Mouse (Mus musculus) forebrain, embryonic 11.5 days (tissue): ENCODE measurements around the gene Dnajc17. TPM values are rescaled to one million over a fixed set of nuclear protein-coding genes. Genes with fewer than 3 reads are reported as not detected.

ENCODE experiments used
- ATAC-seq: fragments of 200-750 bp; cut with Nextera tagmentation; replicated peaks from 2 replicates; pipeline ENCODE4 v1.8.0; 2017; ENCODE audit warnings: moderate TSS enrichment; ENCODE audit not compliant: low FRiP score
- DNase-seq: peaks from one replicate; pipeline ENCODE4 v3.0.0-alpha.2; 2017; ENCODE audit warnings: low spot score
- H3K27ac ChIP-seq: fragments of 300-500 bp; sonication (generic); 2 replicates; pipeline ENCODE4 v1.5.1; 2014; ENCODE audit warnings: low read depth, low read length
- H3K27me3 ChIP-seq: fragments of 300-500 bp; sonication (generic); 2 replicates; pipeline ENCODE4 v1.6.1; 2014; ENCODE audit warnings: mild to moderate bottlenecking, low read length, mixed read lengths; ENCODE audit not compliant: control insufficient read depth, insufficient read depth
- H3K36me3 ChIP-seq: fragments of 300-500 bp; sonication (generic); 2 replicates; pipeline ENCODE4 v1.6.1; 2014; ENCODE audit warnings: mild to moderate bottlenecking, low read length, moderate library complexity, mixed read lengths; ENCODE audit not compliant: control insufficient read depth, insufficient read depth
- H3K4me1 ChIP-seq: fragments of 300-500 bp; sonication (generic); replicated peaks from 2 replicates; pipeline ENCODE4 v1.6.1; 2014; ENCODE audit warnings: low read length, mixed read lengths; ENCODE audit not compliant: control insufficient read depth, insufficient read depth
- H3K4me2 ChIP-seq: fragments of 300-500 bp; sonication (generic); 2 replicates; pipeline ENCODE4 v1.6.1; 2014; ENCODE audit warnings: low read depth, mild to moderate bottlenecking, low read length, moderate library complexity, mixed read lengths; ENCODE audit not compliant: severe bottlenecking
- H3K4me3 ChIP-seq: fragments of 300-500 bp; sonication (generic); 2 replicates; pipeline ENCODE4 v1.5.1; 2014; ENCODE audit warnings: low read depth, low read length
- H3K9ac ChIP-seq: fragments of 300-500 bp; sonication (generic); 2 replicates; pipeline ENCODE4 v1.6.1; 2014; ENCODE audit warnings: low read length
- H3K9me3 ChIP-seq: fragments of 300-500 bp; sonication (generic); 2 replicates; pipeline ENCODE4 v1.6.1; 2016; ENCODE audit warnings: low read length, mixed read lengths; ENCODE audit not compliant: control insufficient read depth
- WGBS: fragments of 180-500 bp; shearing (Covaris S2); extraction: QIAGEN DNeasy Blood & Tissue Kit; methylation state at CpG from one replicate; pipeline ENCODE4 v1.1.7; 2014; 5-methylcytosine and 5-hydroxymethylcytosine counted together
- polyA plus RNA-seq: library from polyadenylated mRNA; unstranded; fragments of >200 nt; fragmentation: Nextera tagmentation; extraction: Ambion mirVana; gene quantifications from 2 replicates; pipeline ENCODE4 v1.2.1, GENCODE M21; 2014

Gene Dnajc17
- polyA plus RNA-seq, 1 experiment from 2014 or later, result 27.1 TPM

DNA sequence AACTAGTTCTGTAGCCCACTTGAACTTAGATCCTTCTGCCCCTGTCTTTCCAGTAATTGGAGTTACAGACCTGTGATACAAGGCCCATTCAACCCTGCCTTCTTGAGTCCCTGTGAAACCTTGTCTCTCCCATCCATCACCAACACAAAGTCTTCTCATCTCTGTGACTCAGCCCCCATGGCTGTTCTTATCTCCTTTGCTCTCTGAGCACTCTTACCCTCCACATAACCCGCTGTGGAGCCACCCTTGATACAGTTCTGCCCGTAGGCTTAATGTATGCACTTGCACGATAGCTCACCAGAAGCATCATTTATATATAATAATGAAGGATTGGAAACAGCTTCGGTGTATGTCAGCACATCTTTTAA lies 32.2 kb upstream of the Dnajc17 start:
- no peak overlapping the region for H3K9ac ChIP-seq
- ATAC-seq, result no peak
- H3K9me3 ChIP-seq, result no peaks in the 10 kb centered on the region
- no peak overlapping the region for H3K4me3 ChIP-seq
- DNase-seq, result no peak
- peaks cover 36% of the 10 kb centered on the region for H3K27me3 ChIP-seq
- H3K36me3 ChIP-seq, result no peaks in the 10 kb centered on the region
- no peak overlapping the region for H3K27ac ChIP-seq
- H3K4me2 ChIP-seq, result no peak overlapping the region
- 94% methylated on average over 4 of the region's 4 CpGs for WGBS
- H3K4me1 ChIP-seq, result peaks cover 10% of the 10 kb centered on the region

DNA sequence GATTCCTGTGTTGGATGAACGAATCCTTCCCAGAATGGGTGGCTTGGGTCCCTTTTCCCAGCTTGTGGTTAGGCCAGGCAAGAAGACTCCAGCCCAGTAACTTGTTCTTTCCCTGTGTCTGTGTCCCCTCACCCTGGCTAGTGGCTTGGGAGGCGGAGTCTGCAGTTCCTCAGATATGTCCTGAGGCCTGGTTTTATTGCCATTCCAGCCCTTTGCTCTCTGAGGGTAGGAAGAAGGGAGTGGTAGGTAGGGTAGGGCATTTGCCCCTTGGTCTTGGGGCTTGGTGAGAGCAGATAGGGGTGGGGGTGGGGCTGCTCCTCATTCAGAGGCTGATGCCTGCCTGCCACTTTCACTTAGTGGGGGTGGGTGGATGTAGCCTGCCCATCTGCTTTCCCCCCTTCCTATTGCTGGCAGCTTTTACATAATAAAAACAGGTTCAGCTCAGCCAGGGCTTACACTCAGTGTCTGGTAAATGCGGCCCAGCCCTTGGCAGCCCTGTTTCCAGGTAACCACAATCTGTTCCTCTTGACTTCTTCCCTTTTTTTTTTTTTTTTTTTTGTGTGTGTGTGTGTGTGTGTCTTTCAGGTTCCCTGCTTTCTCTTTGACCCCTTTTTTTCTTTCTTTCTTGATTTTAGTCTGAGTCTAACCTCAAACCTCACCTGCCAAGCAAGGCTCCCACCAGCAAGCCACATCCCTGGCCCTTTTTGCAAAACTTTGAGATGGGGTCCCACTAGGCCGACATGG lies 31.7 kb upstream of the Dnajc17 start:
- no peak overlapping the region for H3K4me3 ChIP-seq
- no peak for ATAC-seq
- no peak overlapping the region for H3K4me2 ChIP-seq
- no peak overlapping the region for H3K27ac ChIP-seq
- peaks cover 41% of the 10 kb centered on the region for H3K27me3 ChIP-seq
- H3K9ac ChIP-seq, result no peak overlapping the region
- H3K9me3 ChIP-seq, result no peaks in the 10 kb centered on the region
- WGBS, result 75% methylated on average over 4 of the region's 4 CpGs
- peaks cover 10% of the 10 kb centered on the region for H3K4me1 ChIP-seq
- DNase-seq, result no peak
- no peaks in the 10 kb centered on the region for H3K36me3 ChIP-seq

DNA sequence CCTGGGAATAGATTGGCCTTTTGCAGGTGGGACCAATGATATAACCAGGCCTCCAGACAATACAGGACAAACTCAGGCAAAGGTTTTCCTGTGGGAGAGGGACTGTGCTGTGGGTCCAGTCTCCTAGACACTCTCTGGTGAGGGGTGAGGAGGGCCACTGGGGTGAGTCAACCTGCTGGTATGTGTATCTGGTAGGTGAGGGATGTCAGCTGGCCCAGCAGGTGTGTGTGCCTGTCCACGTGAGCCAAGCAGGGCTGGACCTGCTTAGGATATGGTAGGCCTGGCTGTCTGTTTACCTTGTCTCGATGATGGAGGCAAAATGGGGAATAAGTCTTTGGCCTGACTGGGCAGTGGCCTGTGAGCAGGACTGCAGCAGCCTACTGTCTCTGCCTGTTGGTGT lies 30.1 kb upstream of the Dnajc17 start:
- Histone ChIP-seq H3K4me1 (peaks cover 10% of the 10 kb centered on the region), H3K36me3 (no peaks in the 10 kb centered on the region), H3K9me3 (no peaks in the 10 kb centered on the region), H3K4me2 (no peak overlapping the region), H3K27ac (no peak overlapping the region), H3K4me3 (no peak overlapping the region), H3K27me3 (peaks cover 41% of the 10 kb centered on the region), H3K9ac (no peak overlapping the region)
- WGBS, result 75% methylated on average over 2 of the region's 2 CpGs
- DNase-seq, result no peak
- no peak for ATAC-seq

DNA sequence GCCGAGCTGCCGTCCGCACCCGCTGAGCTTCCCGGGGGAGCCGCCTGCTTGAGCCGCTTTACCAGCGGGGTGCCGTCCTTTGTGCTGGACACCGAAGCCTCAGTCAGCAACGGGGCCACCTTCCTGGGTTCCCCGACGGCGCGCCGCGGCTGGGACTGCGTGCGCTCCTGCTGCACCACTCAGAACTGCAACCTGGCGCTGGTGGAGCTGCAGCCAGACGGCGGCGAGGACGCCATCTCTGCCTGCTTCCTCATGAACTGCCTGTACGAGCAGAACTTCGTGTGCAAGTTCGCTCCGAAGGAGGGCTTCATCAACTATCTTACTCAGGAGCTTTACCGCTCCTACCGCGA lies 29.3 kb upstream of the Dnajc17 start:
- peak overlapping the region; percentile 42 for H3K4me2 ChIP-seq
- H3K36me3 ChIP-seq, result no peaks in the 10 kb centered on the region
- DNase-seq (peak; percentile 64), ATAC-seq (no peak)
- no peak overlapping the region for H3K9ac ChIP-seq
- no peak overlapping the region for H3K27ac ChIP-seq
- peaks cover 41% of the 10 kb centered on the region for H3K27me3 ChIP-seq
- no peaks in the 10 kb centered on the region for H3K9me3 ChIP-seq
- WGBS, result 2% methylated on average over 31 of the region's 31 CpGs
- peak overlapping the region; percentile 30 for H3K4me3 ChIP-seq
- peaks cover 10% of the 10 kb centered on the region for H3K4me1 ChIP-seq

DNA sequence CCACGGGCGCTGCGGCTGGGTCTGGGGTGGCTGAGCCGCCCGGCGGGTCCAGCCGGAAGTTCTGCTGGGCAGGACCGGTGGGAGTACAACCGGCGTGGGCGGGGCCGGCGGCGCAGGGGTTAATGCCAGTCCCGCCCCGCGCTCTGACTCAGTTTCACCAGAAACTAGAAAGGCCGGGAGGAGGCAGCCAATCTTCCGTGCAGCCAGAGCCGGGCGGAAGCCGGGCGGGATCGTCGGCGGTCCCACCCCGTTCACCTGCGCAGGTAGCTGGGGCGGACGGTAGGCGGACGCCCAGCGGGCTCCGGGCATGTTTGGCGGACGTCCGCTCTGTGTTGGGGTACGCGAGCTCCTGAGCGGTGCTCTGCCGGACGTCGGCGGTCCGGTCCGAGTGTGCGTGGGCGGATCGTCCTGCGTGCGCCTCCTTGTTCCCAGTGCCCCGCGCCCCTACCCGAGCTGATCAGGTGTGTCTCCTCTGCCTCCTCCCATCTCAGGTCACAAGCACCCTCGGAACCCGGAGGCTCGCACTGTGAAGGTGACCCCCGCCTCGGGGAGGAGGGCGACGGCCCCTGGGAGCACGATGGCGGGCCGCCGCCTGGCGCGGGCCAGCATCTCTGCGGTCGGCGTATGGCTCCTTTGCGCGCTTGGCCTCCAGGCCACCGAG lies 28.7 kb upstream of the Dnajc17 start, which contains the start of gene Spint1:
Spint1 (plus strand) TSS at position 153 of the 661 bp plus-strand sequence.
- WGBS, result under 1% methylated on average over 72 of the region's 73 CpGs
- Histone ChIP-seq H3K9ac (peak within 1 kb of the TSS; percentile 18; the same call in 1 of the 2 replicates), H3K9me3 (no peaks in the 10 kb centered on the region), H3K27me3 (peaks cover 41% of the 10 kb centered on the region), H3K4me1 (peaks cover 10% of the 10 kb centered on the region), H3K27ac (no peak within 1 kb of the TSS), H3K4me3 (peak within 1 kb of the TSS; percentile 30), H3K36me3 (no peaks in the 10 kb centered on the region), H3K4me2 (peak within 1 kb of the TSS; percentile 42)
- peak; percentile 68 for DNase-seq
- ATAC-seq, result no peak

DNA sequence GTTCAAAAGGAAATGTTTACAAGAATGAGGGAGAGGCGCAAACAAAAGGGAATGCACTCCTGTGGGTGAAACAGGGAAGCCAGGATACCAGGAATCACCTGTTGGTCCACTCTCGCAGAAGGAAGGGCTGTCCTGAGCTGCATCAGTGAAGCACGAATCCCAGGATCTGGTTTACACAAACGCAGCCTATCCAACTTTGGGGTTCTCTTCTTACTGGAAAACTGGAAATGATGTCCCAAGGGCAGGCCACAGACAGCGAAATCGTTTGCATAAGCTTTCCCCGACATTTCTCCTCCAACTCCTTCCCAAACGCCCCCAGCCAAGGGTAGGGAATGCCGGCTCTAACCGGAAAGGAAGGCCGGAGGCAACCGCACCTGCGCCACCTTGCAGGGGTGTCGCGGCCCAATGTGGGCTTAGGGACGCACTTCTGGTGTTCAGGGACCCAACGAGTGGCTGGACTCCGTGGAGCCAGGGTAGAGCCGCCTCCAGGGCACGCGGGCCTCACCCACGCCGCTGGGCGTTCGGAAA lies 28.2 kb upstream of the Dnajc17 start:
- no peak for ATAC-seq
- Histone ChIP-seq H3K9me3 (no peaks in the 10 kb centered on the region), H3K4me2 (peak overlapping the region; percentile 42), H3K27ac (no peak overlapping the region), H3K4me1 (peaks cover 10% of the 10 kb centered on the region), H3K36me3 (no peaks in the 10 kb centered on the region), H3K9ac (peak overlapping the region; percentile 18; the same call in 1 of the 2 replicates), H3K4me3 (peak overlapping the region; percentile 30), H3K27me3 (peaks cover 41% of the 10 kb centered on the region)
- DNase-seq, result peak; percentile 61
- 5% methylated on average over 25 of the region's 25 CpGs for WGBS

DNA sequence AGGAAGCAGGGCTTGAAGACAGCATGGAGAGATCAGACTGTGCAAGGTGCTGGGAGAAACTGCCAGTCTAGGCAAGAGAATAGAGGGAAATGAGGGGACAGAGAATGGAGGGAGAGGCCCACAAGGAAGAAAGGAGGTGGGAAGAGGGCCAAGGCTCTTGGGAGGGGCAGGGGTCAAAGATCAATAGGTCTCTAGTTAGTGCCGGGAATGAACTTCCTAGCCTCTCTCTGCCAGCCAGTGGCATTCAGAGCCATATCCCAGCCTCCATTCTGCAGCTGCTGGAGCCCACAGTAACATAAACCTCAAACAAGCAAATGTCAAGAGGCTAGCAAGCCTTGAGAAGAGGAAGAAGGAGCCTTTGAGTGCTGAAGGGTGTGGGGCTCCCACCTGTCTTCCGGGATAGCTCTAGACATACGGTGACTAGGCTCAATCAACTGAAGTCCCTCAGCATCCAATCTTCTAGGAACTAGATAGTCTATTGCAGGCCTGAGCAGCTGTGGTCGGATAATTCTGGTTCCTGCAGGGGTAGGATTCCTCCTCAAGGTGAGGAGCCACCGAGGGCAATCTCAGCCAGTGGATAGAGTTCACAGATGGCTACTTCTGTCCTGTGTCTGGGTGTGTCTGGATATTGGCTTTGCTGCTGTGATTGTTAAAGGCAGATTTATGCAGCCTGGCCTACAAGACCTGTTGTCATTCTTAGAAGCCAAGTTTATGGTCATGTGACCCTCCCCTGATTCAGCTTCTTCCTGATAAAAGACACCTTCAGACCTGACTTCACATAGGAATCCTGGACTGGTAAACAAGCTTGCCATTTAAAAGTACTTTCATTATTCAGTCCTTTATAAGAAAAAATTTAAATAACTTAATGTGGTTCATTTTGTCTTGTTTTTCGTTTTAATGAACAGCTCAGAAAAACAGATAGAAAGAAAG lies 21.4 kb upstream of the Dnajc17 start, which contains the start of gene Ppp1r14d:
Ppp1r14d (minus strand) TSS at position 132 of the 930 bp plus-strand sequence.
- no peak within 1 kb of the TSS for H3K4me3 ChIP-seq
- 81% methylated on average over 6 of the region's 6 CpGs for WGBS
- no peak within 1 kb of the TSS for H3K9ac ChIP-seq
- ATAC-seq, result no peak
- DNase-seq, result no peak
- H3K4me2 ChIP-seq, result no peak within 1 kb of the TSS
- no peaks in the 10 kb centered on the region for H3K27me3 ChIP-seq
- H3K9me3 ChIP-seq, result no peaks in the 10 kb centered on the region
- H3K27ac ChIP-seq, result no peak within 1 kb of the TSS
- no peaks in the 10 kb centered on the region for H3K36me3 ChIP-seq
- no peaks in the 10 kb centered on the region for H3K4me1 ChIP-seq

DNA sequence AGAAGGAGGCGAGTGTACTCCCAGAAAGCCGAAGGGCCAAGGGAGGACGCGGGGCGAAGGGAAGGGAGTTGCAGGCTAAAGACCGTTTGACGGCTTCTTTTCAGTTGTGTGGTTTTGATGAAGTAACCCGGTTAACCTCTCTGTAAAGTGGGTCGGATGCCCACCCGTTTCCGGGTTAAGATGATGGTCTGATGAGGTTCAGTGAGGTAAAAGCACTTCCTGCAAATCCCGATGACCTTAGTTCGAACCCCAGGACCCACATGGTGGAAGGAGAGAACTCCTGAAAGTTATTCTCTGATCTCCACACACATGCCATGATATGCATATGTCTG lies 547 bp upstream of the Dnajc17 start:
- DNase-seq, result no peak
- no peaks in the 10 kb centered on the region for H3K27me3 ChIP-seq
- peaks cover 4% of the 10 kb centered on the region; the same call in 1 of the 2 replicates for H3K4me1 ChIP-seq
- H3K4me3 ChIP-seq, result peak overlapping the region; percentile 64
- H3K9ac ChIP-seq, result peak overlapping the region; percentile 67
- peak; percentile 26 for ATAC-seq
- 3% methylated on average over 13 of the region's 13 CpGs for WGBS
- H3K9me3 ChIP-seq, result no peaks in the 10 kb centered on the region
- H3K36me3 ChIP-seq, result no peaks in the 10 kb centered on the region; the same call in 1 of the 2 replicates
- peak overlapping the region; percentile 60 for H3K4me2 ChIP-seq
- no peak overlapping the region for H3K27ac ChIP-seq
